In genomic region chr5:130623206-130623605, GRCm38 (mm10) we compare ENCODE assay signal across 8 mouse cellular contexts.
DNase-seq lines count a peak whose midpoint lies in the region; TF ChIP-seq lines count a peak whose summit lies in the region.

No protein-coding gene starts in this region.

- peak; percentile 28 for DNase-seq in urinary bladder, postnatal 14 days (ENCODE audit: low spot score)
- DNase-seq in urinary bladder, adult 2 months (ENCODE audit: low spot score): no peak
- DNase-seq in embryonic facial prominence, embryonic 10.5 days (ENCODE audit: low spot score): peak; percentile 82
- DNase-seq in heart, adult 8-10 months (ENCODE audit: low spot score): peak; percentile 72
- peak; percentile 6 for DNase-seq in kidney, adult 9 months
- peak; percentile 71 for DNase-seq in lung, postnatal 25 days (ENCODE audit: low spot score)
- DNase-seq in spleen, adult 12 weeks (ENCODE audit: low spot score): no peak
- DNase-seq in left cerebral cortex, adult 2 months (ENCODE audit: extremely low spot score in 1 of 2, low spot score in 2 of 2): no peak

- H3K36me3 ChIP-seq in embryonic facial prominence, embryonic 10.5 days (replicated peaks): no peaks in the 10 kb centered on the region

- WGBS in embryonic facial prominence, embryonic 10.5 days: 33% methylated on average over 5 of the region's 5 CpGs

- H3K4me3 ChIP-seq in embryonic facial prominence, embryonic 10.5 days: no peak overlapping the region
- H3K4me3 ChIP-seq in left cerebral cortex, adult 2 months: no peak overlapping the region

- peaks cover 3% of the 10 kb centered on the region; the same call in 1 of the 2 replicates for H3K9me3 ChIP-seq in embryonic facial prominence, embryonic 10.5 days

- no peaks in the 10 kb centered on the region for H3K27me3 ChIP-seq in embryonic facial prominence, embryonic 10.5 days (replicated peaks; ENCODE audit: low read depth, poor library complexity, severe bottlenecking)

- TF ChIP-seq CTCF in left cerebral cortex, adult 2 months (IDR thresholded peaks at IDR 0.05): no peak

- peaks cover 28% of the 10 kb centered on the region for H3K4me1 ChIP-seq in embryonic facial prominence, embryonic 10.5 days

- intact Hi-C loops in left cerebral cortex, adult 2 months (cut with DNase I): no loop called here

- H3K27ac ChIP-seq in embryonic facial prominence, embryonic 10.5 days (replicated peaks): peak overlapping the region; percentile 1; the same call in 1 of the 2 replicates
- no peak overlapping the region for H3K27ac ChIP-seq in left cerebral cortex, adult 2 months

Comparison
In these comparisons a context has a peak if more than half of its experiments do, and no peak if none do; other contexts are left out.
1. DNase-seq: peak in urinary bladder, postnatal 14 days (single experiment), embryonic facial prominence, embryonic 10.5 days (single experiment), heart, adult 8-10 months (single experiment), kidney, adult 9 months (single experiment) and lung, postnatal 25 days (single experiment); none in urinary bladder, adult 2 months (single experiment), spleen, adult 12 weeks (single experiment) and left cerebral cortex, adult 2 months (0 of 2).